Mouse (Mus musculus): ENCODE results near the gene Map2k3.

Gene Map2k3

GRCm38 (mm10) chr11:60930724-60931281 lies 1.0 kb upstream of the Map2k3 start:
- no peak for DNase-seq

GRCm38 (mm10) chr11:60931282-60931868 lies 458 bp upstream of the Map2k3 start:
- no peak for DNase-seq

DNA sequence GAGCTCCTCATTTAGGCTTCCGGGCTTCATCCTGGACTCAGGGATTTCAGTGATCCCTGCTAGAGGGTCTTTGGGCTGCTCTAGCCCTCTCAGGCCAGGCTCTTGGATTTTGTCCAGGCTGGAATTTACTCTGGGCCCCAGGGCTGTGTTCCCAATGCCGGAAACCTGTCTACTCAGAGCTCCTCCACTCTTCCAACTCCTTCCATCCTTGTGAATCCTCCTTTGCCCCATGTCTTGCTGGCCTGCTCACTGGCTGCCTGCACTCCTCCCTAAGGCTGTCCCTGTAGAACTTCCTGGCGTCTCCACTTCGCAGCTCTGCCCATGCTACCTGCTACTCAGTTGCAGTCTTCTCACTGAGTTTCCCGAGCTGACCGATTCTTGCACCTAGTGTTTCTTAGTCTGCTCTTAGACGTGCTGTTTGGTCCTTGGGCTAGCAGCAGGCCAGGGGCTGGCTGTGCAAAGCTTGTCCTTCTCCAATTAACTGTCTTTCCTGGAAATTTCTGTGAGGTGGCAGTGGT lies 729 bp downstream of the Map2k3 start:
- no peak for DNase-seq

- no peak for DNase-seq
These were observed 1.5 kb downstream of the Map2k3 start for GRCm38 (mm10) chr11:60933178-60933930.

DNA sequence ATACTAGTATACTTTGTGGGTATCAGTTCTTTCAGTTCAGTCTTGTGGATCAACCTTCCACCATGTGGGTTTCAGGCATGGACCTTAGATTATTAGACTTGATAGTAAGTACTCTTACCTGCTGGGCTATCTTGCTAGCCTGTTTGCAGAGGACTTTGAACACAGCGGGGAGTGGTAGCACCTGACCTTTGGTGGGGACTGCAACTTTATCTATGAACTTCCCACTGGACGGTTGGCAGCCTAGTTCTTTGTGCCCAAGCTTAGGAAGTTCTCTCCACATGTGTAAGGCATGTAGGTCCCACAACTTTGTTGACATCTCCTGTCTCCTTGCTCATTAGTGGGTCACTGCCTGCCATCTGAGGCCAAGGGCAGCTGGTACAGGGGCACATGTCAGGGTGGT lies 3.0 kb downstream of the Map2k3 start:
- no peak for DNase-seq

DNA sequence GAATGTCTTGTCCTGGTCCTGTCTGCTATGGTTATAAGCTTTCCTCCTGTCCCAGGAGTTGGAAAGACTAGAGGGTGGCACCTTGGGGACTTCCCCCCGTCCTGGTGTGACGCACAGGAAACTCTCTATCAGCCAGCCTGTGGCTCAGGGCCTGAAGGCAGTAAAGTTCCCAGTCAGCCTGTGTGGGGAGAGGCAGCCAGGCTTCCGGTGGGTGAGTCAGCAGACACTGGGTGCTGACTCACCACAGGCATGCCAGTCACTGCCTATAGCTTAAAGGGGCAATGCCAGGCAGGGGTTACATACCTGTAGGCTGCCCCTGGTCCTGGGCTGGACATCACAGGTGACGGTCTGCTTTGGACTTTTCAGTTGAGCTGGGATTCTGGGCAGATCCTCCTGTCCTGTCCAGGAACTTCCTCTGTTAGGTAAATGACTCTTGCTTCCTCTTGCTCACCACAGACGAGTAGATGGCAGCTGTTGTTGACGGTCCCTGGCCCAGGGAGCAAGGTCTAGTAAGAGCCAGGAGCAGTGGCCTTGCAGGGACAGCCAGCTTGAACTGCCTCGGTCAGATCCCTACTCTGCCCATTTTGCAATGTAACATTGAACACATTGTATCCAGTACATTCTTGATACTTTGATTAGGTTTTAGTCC lies 3.6 kb downstream of the Map2k3 start:
- no peak for DNase-seq

DNA sequence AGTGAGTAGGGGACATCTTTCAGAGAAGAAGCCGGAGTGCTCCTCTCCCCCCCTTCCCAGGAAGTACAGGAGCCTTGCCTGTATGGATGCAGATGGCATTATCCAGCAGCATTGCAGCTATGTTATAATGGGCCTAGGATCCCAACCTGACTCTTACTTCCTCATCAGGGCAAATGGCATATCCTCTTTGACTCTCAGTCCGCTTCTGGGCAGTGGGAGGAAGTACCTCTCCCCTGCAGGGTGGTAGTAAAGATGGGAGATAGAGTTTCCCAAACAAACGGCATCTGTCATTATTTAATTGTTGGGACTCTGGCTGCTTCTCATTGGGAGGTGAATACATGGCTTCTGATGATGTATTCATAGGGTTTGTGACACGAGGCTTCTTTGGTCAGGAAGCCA lies 4.1 kb downstream of the Map2k3 start:
- DNase-seq, result no peak

DNA sequence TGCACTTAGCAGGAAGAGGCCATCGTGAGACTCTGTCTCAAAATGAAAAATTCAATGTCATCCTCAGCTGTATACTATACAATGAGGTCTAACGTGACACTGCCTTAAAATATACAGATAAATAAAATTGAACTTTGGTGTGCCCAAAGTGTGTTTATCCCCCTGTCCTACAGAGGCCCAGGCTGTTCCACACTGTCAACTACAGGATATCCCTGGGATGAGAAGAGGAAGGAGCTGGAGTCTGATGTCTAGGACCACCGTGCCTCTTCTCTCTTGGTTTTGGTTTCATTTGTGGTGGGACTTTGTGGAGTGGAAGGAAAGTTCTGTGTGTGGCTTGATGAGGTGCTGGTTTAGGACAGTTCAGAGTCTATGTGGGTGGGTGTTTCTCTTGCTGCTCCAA lies 5.8 kb downstream of the Map2k3 start:
- DNase-seq, result no peak

DNA sequence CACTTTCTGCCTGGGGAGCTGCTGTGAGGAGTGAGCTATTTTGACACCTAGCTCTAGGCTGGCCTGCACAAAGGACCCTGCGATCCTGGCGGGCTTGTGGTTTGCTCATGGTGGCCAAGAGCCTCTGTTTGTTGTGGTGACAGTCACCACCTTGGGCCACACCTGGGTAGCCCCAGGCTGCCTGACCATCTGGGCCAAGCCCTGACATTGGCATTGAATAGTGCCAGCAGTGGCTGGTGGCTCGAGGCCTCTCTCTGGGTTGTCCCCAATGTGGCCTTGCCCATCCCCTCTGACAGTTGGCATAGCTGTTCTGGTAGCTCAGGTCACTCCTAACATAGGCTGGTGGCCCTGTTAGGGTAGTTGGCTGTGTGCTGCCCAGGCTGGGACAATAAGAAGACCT lies 7.7 kb downstream of the Map2k3 start:
- DNase-seq, result no peak

DNA sequence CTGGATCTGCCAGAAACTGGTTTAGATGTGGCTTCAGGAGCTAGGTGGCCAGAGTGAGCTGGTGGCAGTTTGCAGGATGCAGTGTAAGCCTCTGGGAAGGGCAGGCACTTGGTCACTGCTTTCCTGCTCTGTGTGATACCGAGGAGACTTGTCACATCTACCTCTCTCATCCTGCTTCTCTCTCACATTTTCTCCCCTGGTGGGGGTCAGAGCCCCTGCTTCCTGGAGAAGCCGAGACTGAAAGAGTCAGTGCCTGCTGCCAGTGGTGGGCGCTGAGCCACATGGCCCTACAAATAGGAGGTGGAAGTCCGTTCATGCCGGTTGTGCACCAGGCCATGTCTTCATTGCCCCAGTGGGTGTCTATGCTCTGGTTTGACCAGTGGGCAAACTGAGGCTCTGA lies 8.7 kb downstream of the Map2k3 start:
- DNase-seq, result no peak

DNA sequence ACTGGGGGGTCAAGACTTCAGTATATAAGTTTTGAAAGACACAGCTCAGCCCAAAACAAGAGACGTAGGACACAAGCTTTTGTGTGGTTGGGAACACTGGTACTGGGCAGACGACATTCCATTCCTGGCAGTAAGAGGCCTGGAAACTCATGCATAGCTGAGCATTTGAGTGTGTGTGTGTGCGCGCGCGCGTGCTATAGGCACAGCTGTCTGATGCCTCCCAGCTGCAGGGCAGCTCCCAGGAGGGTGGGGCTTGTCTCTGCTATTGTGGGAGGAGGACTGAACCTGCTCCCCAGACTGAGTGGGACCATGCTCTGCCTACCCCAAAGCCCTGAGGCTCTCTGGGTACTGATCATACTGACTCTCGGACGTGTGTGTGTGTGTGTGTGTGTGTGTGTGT lies 9.5 kb downstream of the Map2k3 start:
- DNase-seq, result no peak

GRCm38 (mm10) chr11:60942263-60943015 lies 10.6 kb downstream of the Map2k3 start:
- no peak for DNase-seq

DNA sequence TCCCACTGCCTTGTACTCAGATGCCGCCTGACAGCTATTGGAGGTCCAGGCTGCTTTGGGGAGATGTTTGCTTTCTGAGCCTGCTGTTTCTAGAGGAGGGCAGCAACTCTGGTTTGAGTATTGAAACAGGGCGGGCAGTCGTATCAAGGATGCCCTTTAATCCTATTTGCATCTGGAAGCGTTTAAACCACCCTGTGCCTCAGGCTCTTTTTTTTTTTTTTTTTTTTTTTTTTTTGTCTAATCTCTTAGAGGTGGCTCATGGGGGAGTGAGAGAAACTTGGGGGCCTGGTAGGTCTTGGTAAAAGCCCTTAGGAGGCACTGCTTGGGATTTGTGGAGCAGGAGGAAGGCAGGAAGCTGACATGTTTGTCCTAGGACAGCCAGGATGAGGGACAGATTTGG lies 13.2 kb downstream of the Map2k3 start:
- DNase-seq, result no peak

GRCm38 (mm10) chr11:60951896-60952295 lies 20.1 kb downstream of the Map2k3 start:
- no peak for DNase-seq

- DNase-seq, result no peak
These were observed 20.5 kb downstream of the Map2k3 start for GRCm38 (mm10) chr11:60952362-60952761.

GRCm38 (mm10) chr11:60952986-60953385 lies 21.2 kb downstream of the Map2k3 start:
- no peak for DNase-seq

DNA sequence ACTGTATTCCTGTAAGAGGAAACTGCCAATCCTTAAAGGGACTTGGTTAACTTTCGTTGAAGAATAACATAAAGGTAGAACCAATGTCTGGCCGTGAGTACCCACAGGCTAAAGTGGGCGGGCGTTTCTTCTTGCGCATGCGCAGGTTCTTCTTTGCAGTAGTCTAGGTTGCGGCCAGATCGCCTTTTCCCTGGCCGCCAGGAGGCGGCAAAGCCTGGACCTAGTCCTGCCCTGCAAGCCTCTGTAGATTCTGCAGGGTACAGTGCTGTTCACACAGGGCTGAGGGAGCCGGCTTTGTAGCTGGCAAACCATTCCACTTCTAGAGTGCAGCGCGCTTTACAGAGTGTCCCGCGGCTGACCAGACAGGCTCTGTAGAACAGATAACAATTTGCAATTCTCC lies 22.0 kb downstream of the Map2k3 start:
- DNase-seq, result peak; percentile 91

DNA sequence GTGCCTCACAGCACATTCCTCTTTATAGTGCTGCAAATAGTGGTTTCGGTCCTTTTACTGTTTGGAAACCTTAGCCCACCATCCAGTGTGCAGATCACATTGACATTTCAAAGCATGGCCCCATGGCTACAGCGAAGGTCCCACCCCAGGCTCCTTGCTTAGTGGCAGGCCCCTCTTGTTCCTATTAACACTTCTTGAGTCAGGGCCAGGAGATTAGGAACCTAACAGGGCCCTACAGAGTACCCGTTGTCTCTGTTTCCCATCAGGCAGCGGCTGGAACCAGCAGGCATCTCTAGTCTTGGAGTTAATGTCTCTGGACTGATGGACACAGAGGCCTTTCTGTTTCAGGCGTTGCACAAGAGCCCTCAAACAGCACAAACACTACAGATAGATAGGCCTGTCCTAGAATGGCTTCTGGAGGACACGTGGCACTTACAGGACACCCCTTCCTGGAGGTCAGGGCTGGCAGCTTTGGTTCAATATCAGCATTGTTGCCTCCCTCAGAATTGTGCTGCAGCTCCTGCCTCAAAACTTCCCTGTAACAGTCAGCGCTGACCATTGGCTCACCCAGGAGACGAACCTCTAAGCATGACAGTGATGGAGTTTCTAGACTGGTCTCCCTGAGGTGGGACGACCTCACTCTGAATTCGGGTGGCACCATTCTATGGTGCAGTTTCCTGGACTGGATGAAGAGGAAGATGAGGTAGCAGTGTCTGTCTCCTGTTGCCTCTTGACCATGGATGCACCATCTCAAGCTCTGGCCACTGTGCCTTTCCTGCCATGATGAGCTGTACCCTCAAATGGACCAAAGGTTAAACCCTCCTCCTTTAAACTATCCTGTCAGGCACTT lies 22.6 kb downstream of the Map2k3 start:
- no peak for DNase-seq

DNA sequence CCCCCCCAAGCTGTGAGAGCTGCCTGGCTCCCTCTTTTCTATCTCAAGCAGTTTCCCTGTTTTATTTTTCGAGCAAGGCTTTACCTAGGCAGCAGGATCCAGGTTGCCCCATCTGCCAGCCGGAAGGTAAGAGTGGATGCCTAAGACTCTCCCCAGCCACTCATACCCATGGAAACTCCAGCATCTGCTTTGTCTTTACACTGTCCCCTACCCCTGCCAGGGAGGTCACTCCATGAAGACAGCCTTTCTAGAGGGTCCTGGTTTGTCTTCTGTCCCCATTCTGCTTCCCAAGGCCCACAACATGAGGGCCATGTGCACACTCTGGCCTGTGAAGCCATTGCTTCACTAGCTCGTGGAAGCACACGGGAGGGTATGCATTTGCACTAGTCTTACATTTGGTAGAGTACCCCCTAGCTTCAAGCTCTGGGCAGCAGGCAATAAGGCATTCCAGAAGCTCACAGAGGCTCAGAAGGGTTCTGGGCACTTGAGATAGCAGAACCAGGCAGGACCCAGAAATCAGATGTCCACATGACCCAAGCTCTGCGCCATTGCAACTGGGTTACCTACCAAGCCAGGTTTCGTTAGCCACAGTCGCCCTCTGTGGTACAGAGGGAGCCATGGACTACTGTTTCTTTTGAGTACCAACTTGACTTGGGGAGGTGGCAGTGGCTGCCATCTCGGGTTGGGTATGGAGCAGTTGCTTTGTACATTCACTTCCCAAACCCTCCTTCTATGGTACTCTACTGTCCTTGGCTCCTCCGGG lies 24.0 kb downstream of the Map2k3 start:
- DNase-seq, result no peak

DNA sequence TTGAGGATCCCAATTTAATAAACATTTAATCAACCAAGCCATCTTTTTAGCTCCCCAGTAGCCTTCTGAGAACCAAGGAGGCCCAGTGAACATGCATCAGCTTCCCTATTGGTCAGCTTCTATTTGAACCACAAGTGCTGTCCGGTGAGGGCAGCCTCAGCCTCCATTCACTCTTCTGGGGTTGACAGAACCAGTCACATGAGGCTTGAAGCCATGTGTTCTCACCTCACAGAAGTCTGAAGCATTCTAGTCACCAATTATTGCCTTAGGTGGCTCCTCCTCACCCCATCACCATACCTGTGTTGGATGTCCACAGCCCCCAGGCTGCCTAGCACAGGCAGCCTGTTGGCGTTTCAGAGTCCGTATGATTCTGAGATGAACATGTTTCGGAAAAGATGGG lies 27.1 kb downstream of the Map2k3 start:
- no peak for DNase-seq

GRCm38 (mm10) chr11:60961176-60961575 lies 29.3 kb downstream of the Map2k3 start:
- no peak for DNase-seq
